Mouse (Mus musculus) NIH3T3 (cell line): ENCODE data around the gene Pole3.
A peak's percentile ranks its signal among the peaks of the same experiment; 100 is the strongest.
"Not testable (repeated sequence)": the region's sequence is repeated elsewhere in the genome, so short reads cannot be mapped to it uniquely, and the experiment has no call there.

ENCODE experiments used
- DNase-seq: peaks from one replicate; pipeline ENCODE4 v3.0.0-alpha.2; 2012; ENCODE audit warnings: low read depth

The Pole3 gene

GRCm38 (mm10) chr4:62487172-62487571, 37.7 kb downstream of the Pole3 start:
- DNase-seq = peak; percentile 15

- no peak for DNase-seq
These were observed 38.6 kb downstream of the Pole3 start for GRCm38 (mm10) chr4:62486162-62486696.

- DNase-seq = peak; percentile 37
These were observed 39.3 kb downstream of the Pole3 start for GRCm38 (mm10) chr4:62485450-62486161.

- DNase-seq = no peak
These were observed 39.9 kb downstream of the Pole3 start for GRCm38 (mm10) chr4:62484928-62485327.

- DNase-seq = no peak
These were observed 43.9 kb downstream of the Pole3 start for GRCm38 (mm10) chr4:62480709-62481605.

GRCm38 (mm10) chr4:62479937-62480708, 44.7 kb downstream of the Pole3 start, which contains the start of gene Bspry:
Bspry (plus strand) TSS chr4:62480053.
- DNase-seq = no peak

- DNase-seq = not testable (repeated sequence)
These were observed 45.3 kb downstream of the Pole3 start for GRCm38 (mm10) chr4:62479593-62479936.

GRCm38 (mm10) chr4:62477542-62478244, 47.2 kb downstream of the Pole3 start:
- no peak for DNase-seq

- DNase-seq = no peak
These were observed 49.1 kb downstream of the Pole3 start for GRCm38 (mm10) chr4:62475793-62476192.

- no peak for DNase-seq
These were observed 49.7 kb downstream of the Pole3 start for GRCm38 (mm10) chr4:62475131-62475530.
